Mouse (Mus musculus) forebrain, embryonic 16.5 days (tissue): ENCODE measurements at regions not wholly inside any gene's neighbourhood (a gene's known extent, or its start where the extent isn't known, plus 50 kb on each side); places are given as distances from the start of the nearest gene placed in this dataset.

ENCODE experiments used
- ATAC-seq: fragments of 200-750 bp; cut with Nextera tagmentation; 2 replicates; pipeline ENCODE4 v1.8.0; 2017; ENCODE audit warnings: mild to moderate bottlenecking, moderate library complexity
- H3K27ac ChIP-seq: fragments of 300-500 bp; sonication (generic); 2 replicates; pipeline ENCODE4 v1.5.1; 2014; ENCODE audit warnings: low read length, control low read depth
- H3K27me3 ChIP-seq: fragments of 300-500 bp; sonication (generic); replicated peaks from 2 replicates; pipeline ENCODE4 v1.6.1; 2014; ENCODE audit warnings: low read length; ENCODE audit not compliant: control insufficient read depth, insufficient read depth
- H3K36me3 ChIP-seq: fragments of 300-500 bp; sonication (generic); 2 replicates; pipeline ENCODE4 v1.6.1; 2014; ENCODE audit not compliant: control insufficient read depth, insufficient read depth
- H3K4me1 ChIP-seq: fragments of 300-500 bp; sonication (generic); replicated peaks from 2 replicates; pipeline ENCODE4 v1.6.1; 2014; ENCODE audit warnings: low read length; ENCODE audit not compliant: control insufficient read depth, insufficient read depth
- H3K4me2 ChIP-seq: fragments of 300-500 bp; sonication (generic); 2 replicates; pipeline ENCODE4 v1.6.1; 2014; ENCODE audit warnings: mild to moderate bottlenecking, low read length, control low read depth
- H3K4me3 ChIP-seq: fragments of 300-500 bp; sonication (generic); replicated peaks from 2 replicates; pipeline ENCODE4 v1.5.1; 2014; ENCODE audit warnings: mild to moderate bottlenecking, low read length, control low read depth
- H3K9ac ChIP-seq: fragments of 300-500 bp; sonication (generic); replicated peaks from 2 replicates; pipeline ENCODE4 v1.6.1; 2014; ENCODE audit warnings: low read depth, low read length, control low read depth
- H3K9me3 ChIP-seq: fragments of 300-500 bp; sonication (generic); 2 replicates; pipeline ENCODE4 v1.6.1; 2016; ENCODE audit warnings: low read length; ENCODE audit not compliant: control insufficient read depth
- WGBS: fragments of 180-500 bp; shearing (Covaris S2); extraction: QIAGEN DNeasy Blood & Tissue Kit; methylation state at CpG from one replicate; pipeline ENCODE4 v1.1.7; 2014; 5-methylcytosine and 5-hydroxymethylcytosine counted together

GRCm38 (mm10) chr9:101807249-101807648 lies 54.4 kb upstream of the 9630041A04Rik start:
- H3K9ac ChIP-seq = no peak overlapping the region
- 26% methylated on average over 4 of the region's 4 CpGs for WGBS
- H3K9me3 ChIP-seq = no peaks in the 10 kb centered on the region
- peak overlapping the region; percentile 62 for H3K27ac ChIP-seq
- no peak overlapping the region for H3K4me3 ChIP-seq
- H3K4me1 ChIP-seq = peaks cover 7% of the 10 kb centered on the region; the same call in 1 of the 2 replicates
- H3K27me3 ChIP-seq = no peaks in the 10 kb centered on the region
- H3K36me3 ChIP-seq = no peaks in the 10 kb centered on the region
- ATAC-seq = peak; percentile 88
- no peak overlapping the region for H3K4me2 ChIP-seq

GRCm38 (mm10) chr9:101796718-101797117 lies 64.9 kb upstream of the 9630041A04Rik start:
- Histone ChIP-seq H3K27me3 (no peaks in the 10 kb centered on the region), H3K4me3 (no peak overlapping the region), H3K4me2 (no peak overlapping the region), H3K9me3 (no peaks in the 10 kb centered on the region), H3K9ac (no peak overlapping the region), H3K4me1 (no peaks in the 10 kb centered on the region), H3K27ac (no peak overlapping the region), H3K36me3 (no peaks in the 10 kb centered on the region)
- 67% methylated on average over 1 of the region's 1 CpGs for WGBS
- ATAC-seq = no peak

GRCm38 (mm10) chr9:101796063-101796462 lies 65.6 kb upstream of the 9630041A04Rik start:
- 57% methylated on average over 4 of the region's 4 CpGs for WGBS
- H3K4me3 ChIP-seq = no peak overlapping the region
- no peak overlapping the region for H3K9ac ChIP-seq
- ATAC-seq = no peak
- H3K27ac ChIP-seq = no peak overlapping the region
- H3K36me3 ChIP-seq = no peaks in the 10 kb centered on the region
- no peak overlapping the region for H3K4me2 ChIP-seq
- no peaks in the 10 kb centered on the region for H3K27me3 ChIP-seq
- H3K4me1 ChIP-seq = no peaks in the 10 kb centered on the region
- no peaks in the 10 kb centered on the region for H3K9me3 ChIP-seq

- 71% methylated on average over 2 of the region's 2 CpGs for WGBS
- no peaks in the 10 kb centered on the region for H3K4me1 ChIP-seq
- no peaks in the 10 kb centered on the region for H3K27me3 ChIP-seq
- H3K9me3 ChIP-seq = no peaks in the 10 kb centered on the region
- no peak overlapping the region for H3K4me3 ChIP-seq
- no peak overlapping the region for H3K4me2 ChIP-seq
- no peaks in the 10 kb centered on the region for H3K36me3 ChIP-seq
- ATAC-seq = no peak
- H3K27ac ChIP-seq = no peak overlapping the region
- no peak overlapping the region for H3K9ac ChIP-seq
Measured at GRCm38 (mm10) chr9:101795436-101795835, 66.2 kb upstream of the 9630041A04Rik start.

GRCm38 (mm10) chr9:101790936-101791335 lies 70.7 kb upstream of the 9630041A04Rik start:
- Histone ChIP-seq H3K4me2 (no peak overlapping the region), H3K36me3 (no peaks in the 10 kb centered on the region), H3K9ac (no peak overlapping the region), H3K27me3 (no peaks in the 10 kb centered on the region), H3K4me1 (no peaks in the 10 kb centered on the region), H3K4me3 (no peak overlapping the region), H3K9me3 (no peaks in the 10 kb centered on the region), H3K27ac (no peak overlapping the region)
- 73% methylated on average over 1 of the region's 1 CpGs for WGBS
- ATAC-seq = no peak

- Histone ChIP-seq H3K36me3 (no peaks in the 10 kb centered on the region), H3K27me3 (no peaks in the 10 kb centered on the region), H3K9ac (no peak overlapping the region), H3K9me3 (no peaks in the 10 kb centered on the region), H3K27ac (no peak overlapping the region), H3K4me2 (no peak overlapping the region), H3K4me3 (no peak overlapping the region), H3K4me1 (no peaks in the 10 kb centered on the region)
- WGBS = 70% methylated on average over 10 of the region's 10 CpGs
- ATAC-seq = no peak
Measured at GRCm38 (mm10) chr9:101740949-101741605, 120.6 kb upstream of the 9630041A04Rik start.

- no peak overlapping the region for H3K9ac ChIP-seq
- no peak overlapping the region for H3K4me2 ChIP-seq
- 0 out of 2 replicates have a peak, but pooled peaks cover under 1% of the 10 kb centered on the region for H3K4me1 ChIP-seq
- H3K27me3 ChIP-seq = no peaks in the 10 kb centered on the region
- 80% methylated on average over 10 of the region's 10 CpGs for WGBS
- H3K36me3 ChIP-seq = no peaks in the 10 kb centered on the region
- no peak overlapping the region for H3K27ac ChIP-seq
- H3K4me3 ChIP-seq = no peak overlapping the region
- ATAC-seq = no peak
- no peaks in the 10 kb centered on the region for H3K9me3 ChIP-seq
Measured at GRCm38 (mm10) chr9:101739322-101739721, 122.3 kb upstream of the 9630041A04Rik start.

GRCm38 (mm10) chr9:101734271-101734670 lies 127.4 kb upstream of the 9630041A04Rik start:
- Histone ChIP-seq H3K27ac (no peak overlapping the region), H3K27me3 (no peaks in the 10 kb centered on the region), H3K36me3 (no peaks in the 10 kb centered on the region), H3K9ac (no peak overlapping the region), H3K4me1 (0 out of 2 replicates have a peak, but pooled peaks cover 2% of the 10 kb centered on the region), H3K4me3 (no peak overlapping the region), H3K4me2 (no peak overlapping the region), H3K9me3 (no peaks in the 10 kb centered on the region)
- WGBS = 73% methylated on average over 8 of the region's 8 CpGs
- no peak for ATAC-seq

GRCm38 (mm10) chr9:101733611-101734225 lies 127.9 kb upstream of the 9630041A04Rik start:
- H3K4me2 ChIP-seq = no peak overlapping the region

More at GRCm38 (mm10) chr9:101733611-101734225, 127.9 kb upstream of the 9630041A04Rik start:
- Histone ChIP-seq H3K27ac (no peak overlapping the region), H3K9ac (no peak overlapping the region), H3K4me1 (0 out of 2 replicates have a peak, but pooled peaks cover 2% of the 10 kb centered on the region), H3K4me3 (no peak overlapping the region), H3K9me3 (no peaks in the 10 kb centered on the region), H3K27me3 (no peaks in the 10 kb centered on the region), H3K36me3 (no peaks in the 10 kb centered on the region)
- WGBS = 56% methylated on average over 14 of the region's 14 CpGs
- peak; percentile 74 for ATAC-seq
